Mouse (Mus musculus): ENCODE data around the gene Ubxn4. TPM values are rescaled to one million over a fixed set of nuclear protein-coding genes. Genes with fewer than 3 reads are reported as not detected.

The Ubxn4 gene
- polyA plus RNA-seq, 1 experiment from 2014 or later = 70.9 TPM

GRCm38 (mm10) chr1:128324776-128325175 lies 81.0 kb downstream of the Ubxn4 start:
- no peak overlapping the region for H3K4me2 ChIP-seq (replicated peaks; ENCODE audit: low read depth, low read length)
- no peak overlapping the region for H3K4me3 ChIP-seq (ENCODE audit: low read depth, low read length)
- H3K9ac ChIP-seq (replicated peaks; ENCODE audit: low read depth) = no peak overlapping the region
- ATAC-seq (no peak), DNase-seq (ENCODE audit: low spot score) (no peak)
- TF ChIP-seq EP300 (IDR thresholded peaks at IDR 0.05) = no peak
- no peak for TF ChIP-seq CTCF (IDR thresholded peaks at IDR 0.05)
- 74% methylated on average over 2 of the region's 2 CpGs for WGBS
- no peaks in the 10 kb centered on the region for H3K4me1 ChIP-seq (ENCODE audit: insufficient read depth, low read depth, low read length)
- H3K36me3 ChIP-seq (ENCODE audit: insufficient read depth, low read length) = 0 out of 2 replicates have a peak, but pooled peaks cover 5% of the 10 kb centered on the region
- H3K27me3 ChIP-seq (replicated peaks; ENCODE audit: insufficient read depth, low read length) = no peaks in the 10 kb centered on the region
- no peak overlapping the region for H3K27ac ChIP-seq (ENCODE audit: low read length)
- H3K9me3 ChIP-seq (ENCODE audit: low read length) = no peaks in the 10 kb centered on the region

DNA sequence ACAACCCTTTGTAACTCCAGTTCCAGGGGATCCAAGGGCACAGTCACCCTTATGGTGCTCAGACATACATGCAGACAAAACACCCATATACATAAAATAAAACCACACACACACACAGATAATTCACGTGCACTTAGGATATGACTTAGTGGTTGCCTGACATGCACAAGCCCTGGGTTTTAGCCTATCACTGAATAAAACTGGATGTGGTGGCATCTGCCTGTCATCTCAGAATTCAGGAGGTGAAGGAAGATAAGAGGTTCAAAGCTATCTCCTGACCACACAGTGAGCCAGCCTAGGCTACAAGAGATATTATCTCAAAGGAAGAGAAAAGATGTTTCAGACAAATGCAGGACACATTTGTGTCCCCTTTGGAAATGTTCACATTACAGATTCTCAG lies 83.4 kb downstream of the Ubxn4 start:
- TF ChIP-seq CTCF (IDR thresholded peaks at IDR 0.05) (no peak), EP300 (IDR thresholded peaks at IDR 0.05) (no peak)
- 88% methylated on average over 1 of the region's 1 CpGs for WGBS
- Histone ChIP-seq H3K27ac (ENCODE audit: low read length) (no peak overlapping the region), H3K4me3 (ENCODE audit: low read depth, low read length) (no peak overlapping the region), H3K4me2 (replicated peaks; ENCODE audit: low read depth, low read length) (no peak overlapping the region), H3K9ac (replicated peaks; ENCODE audit: low read depth) (no peak overlapping the region), H3K36me3 (ENCODE audit: insufficient read depth, low read length) (peaks cover 12% of the 10 kb centered on the region; the same call in 1 of the 2 replicates), H3K27me3 (replicated peaks; ENCODE audit: insufficient read depth, low read length) (no peaks in the 10 kb centered on the region), H3K9me3 (ENCODE audit: low read length) (no peaks in the 10 kb centered on the region), H3K4me1 (ENCODE audit: insufficient read depth, low read depth, low read length) (no peaks in the 10 kb centered on the region)
- no peak for DNase-seq (ENCODE audit: low spot score)
- no peak for ATAC-seq

DNA sequence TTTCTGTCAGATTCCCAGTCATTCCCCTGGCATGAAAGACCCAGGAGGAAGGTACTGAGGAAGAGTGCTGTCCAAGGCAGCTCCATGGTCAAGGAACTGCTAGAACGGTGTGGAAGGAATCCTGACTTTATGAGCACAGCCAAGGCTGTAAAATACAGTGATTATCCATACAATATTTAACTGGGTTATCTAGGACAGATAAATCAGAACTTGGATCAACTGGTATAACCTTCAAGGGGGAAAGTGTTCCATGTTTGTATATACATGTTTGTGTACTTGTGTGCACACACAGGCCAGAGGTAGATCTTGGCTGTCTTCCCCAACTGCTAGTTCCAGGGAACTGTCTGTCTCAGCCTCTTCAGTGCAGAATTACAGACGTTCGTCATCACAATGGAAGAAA lies 84.5 kb downstream of the Ubxn4 start, which contains the start of gene Lct:
Gene Lct, minus strand, starts transcription at position 101 of the 400 bp plus-strand sequence.
- H3K9me3 ChIP-seq (ENCODE audit: low read length) = no peaks in the 10 kb centered on the region
- H3K9ac ChIP-seq (replicated peaks; ENCODE audit: low read depth) = no peak within 1 kb of the TSS
- H3K27me3 ChIP-seq (replicated peaks; ENCODE audit: insufficient read depth, low read length) = no peaks in the 10 kb centered on the region
- no peak within 1 kb of the TSS for H3K27ac ChIP-seq (ENCODE audit: low read length)
- no peaks in the 10 kb centered on the region for H3K4me1 ChIP-seq (ENCODE audit: insufficient read depth, low read depth, low read length)
- no peak for DNase-seq (ENCODE audit: low spot score)
- TF ChIP-seq CTCF (IDR thresholded peaks at IDR 0.05) (no peak), EP300 (IDR thresholded peaks at IDR 0.05) (no peak)
- no peak for ATAC-seq
- peaks cover 12% of the 10 kb centered on the region; the same call in 1 of the 2 replicates for H3K36me3 ChIP-seq (ENCODE audit: insufficient read depth, low read length)
- WGBS = 85% methylated on average over 3 of the region's 3 CpGs
- H3K4me3 ChIP-seq (ENCODE audit: low read depth, low read length) = no peak within 1 kb of the TSS
- H3K4me2 ChIP-seq (replicated peaks; ENCODE audit: low read depth, low read length) = no peak within 1 kb of the TSS

MicroRNAs encoded within 50 kb of the gene (microRNA counts, 519-probe panel; counts per million panel counts)
- microRNA mmu-miR-128 = 2,723 counts per million, percentile 12 among the panel's probes with 10 or more counts

Small RNA genes within 50 kb of the gene (microRNA-seq; reads per million reads assigned to microRNA genes)
- gene Mir128-1 = 53.4 reads per million, percentile 42 among the genes with 10 or more reads in this experiment

Other genes starting within 250 kb of the Ubxn4 start
- gene Zranb3, start 140.9 kb upstream of the Ubxn4 start, polyA plus RNA-seq (2015; fragmentation: Nextera tagmentation; extraction: Ambion mirVana) = 1.0 and 1.5 TPM in 2 replicates
- gene R3hdm1, start 140.7 kb upstream of the Ubxn4 start, polyA plus RNA-seq (2015; fragmentation: Nextera tagmentation; extraction: Ambion mirVana) = 38.8 and 42.9 TPM in 2 replicates
- not detected in 2 replicates for gene Lct, start 84.4 kb downstream of the Ubxn4 start, polyA plus RNA-seq (2015; fragmentation: Nextera tagmentation; extraction: Ambion mirVana)
- 37.8 and 38.5 TPM in 2 replicates for gene Mcm6, start 115.7 kb downstream of the Ubxn4 start, polyA plus RNA-seq (2015; fragmentation: Nextera tagmentation; extraction: Ambion mirVana)
- 68.5 and 80.8 TPM in 2 replicates for gene Dars, start 173.4 kb downstream of the Ubxn4 start, polyA plus RNA-seq (2015; fragmentation: Nextera tagmentation; extraction: Ambion mirVana)

Data from lung, postnatal 0 days (tissue).